In the genomic region with DNA sequence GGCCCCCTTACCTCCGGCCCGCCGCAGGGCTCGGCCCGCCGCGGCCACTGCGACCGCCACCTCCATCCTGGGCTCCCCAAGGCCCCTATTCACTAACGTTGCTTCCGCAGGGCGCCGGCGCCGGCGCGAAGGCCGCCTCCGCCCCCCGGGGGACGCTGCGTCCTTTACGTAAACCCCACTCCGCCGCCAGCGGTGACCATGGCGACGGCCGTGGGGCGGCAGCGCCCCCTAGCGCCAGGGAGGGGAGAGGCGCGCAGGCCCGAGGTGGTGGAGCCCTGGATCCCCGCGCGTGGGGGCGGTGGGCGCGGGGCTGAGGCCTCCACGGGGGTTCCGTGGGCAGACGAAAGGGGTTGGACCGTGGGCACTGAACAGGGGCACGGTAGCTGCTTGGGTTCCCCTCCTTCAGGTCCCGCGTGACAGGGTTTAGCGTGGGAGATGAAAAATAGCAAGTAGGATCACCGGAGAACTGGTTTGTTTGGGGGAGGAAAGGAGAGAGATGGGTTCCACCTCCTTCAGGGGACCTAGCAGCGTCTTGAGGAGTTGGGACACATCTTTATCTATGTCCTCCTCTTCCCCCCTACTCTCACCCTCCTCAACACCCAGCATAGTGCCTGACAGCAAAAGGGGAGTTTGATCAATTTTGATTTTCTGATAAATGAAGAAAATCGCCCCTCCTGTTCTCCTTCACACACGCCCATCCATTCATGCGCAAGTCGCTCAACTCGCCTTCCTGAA, we compare ENCODE assay signal across 8 mouse cellular contexts. TPM values are rescaled to one million over a fixed set of nuclear protein-coding genes. Genes with fewer than 3 reads are reported as not detected.
DNase-seq lines count a peak whose midpoint lies in the region; ATAC-seq lines count a peak whose summit lies in the region.

A gene (minus strand): TSS at position 68 of the 735 bp plus-strand sequence.

- no peaks in the 10 kb centered on the region for H3K36me3 ChIP-seq in embryonic facial prominence, embryonic 11.5 days (replicated peaks; ENCODE audit: control insufficient read depth, insufficient read depth, low read depth, low read length)
- no peaks in the 10 kb centered on the region for H3K36me3 ChIP-seq in kidney, embryonic 15.5 days
- no peaks in the 10 kb centered on the region for H3K36me3 ChIP-seq in liver, embryonic 13.5 days
- H3K36me3 ChIP-seq in splenic B cell, adult 2 months (ENCODE audit: control insufficient read depth, insufficient read depth, low read length, poor library complexity, severe bottlenecking) = no peaks in the 10 kb centered on the region

- no peaks in the 10 kb centered on the region for H3K9me3 ChIP-seq in embryonic facial prominence, embryonic 11.5 days (replicated peaks; ENCODE audit: control insufficient read depth, low read length)
- no peaks in the 10 kb centered on the region for H3K9me3 ChIP-seq in kidney, embryonic 15.5 days (replicated peaks)
- no peaks in the 10 kb centered on the region for H3K9me3 ChIP-seq in liver, embryonic 13.5 days (replicated peaks)

- no peaks in the 10 kb centered on the region; the same call in 1 of the 2 replicates for H3K27me3 ChIP-seq in embryonic facial prominence, embryonic 11.5 days (ENCODE audit: control insufficient read depth, insufficient read depth, low read length)
- H3K27me3 ChIP-seq in kidney, embryonic 15.5 days = peaks cover 9% of the 10 kb centered on the region
- peaks cover 52% of the 10 kb centered on the region for H3K27me3 ChIP-seq in liver, embryonic 13.5 days
- H3K27me3 ChIP-seq in splenic B cell, adult 2 months (ENCODE audit: control insufficient read depth, insufficient read depth, low read length, poor library complexity, severe bottlenecking) = no peaks in the 10 kb centered on the region

- DNase-seq in 3134 (ENCODE audit: extremely low read depth, insufficient read length, low spot score) = peak; percentile 78
- peak; percentile 81 for DNase-seq in adrenal gland, postnatal 25 days
- DNase-seq in embryonic facial prominence, embryonic 11.5 days (ENCODE audit: low spot score) = peak; percentile 78
- peak; percentile 68 to 73 for DNase-seq in heart, adult 9 months (ENCODE audit: low spot score in 2 of 2)
- DNase-seq in liver, embryonic 13.5 days = peak; percentile 15
- DNase-seq in naive thymus-derived CD4-positive, alpha-beta T cell, adult 2 months (ENCODE audit: low read depth) = peak; percentile 18
- DNase-seq in splenic B cell, adult 2 months (ENCODE audit: low read depth, low spot score) = peak; percentile 64

- H3K27ac ChIP-seq in embryonic facial prominence, embryonic 11.5 days (replicated peaks; ENCODE audit: low read depth, low read length) = no peak within 1 kb of the TSS
- H3K27ac ChIP-seq in kidney, embryonic 15.5 days = no peak within 1 kb of the TSS
- no peak within 1 kb of the TSS for H3K27ac ChIP-seq in liver, embryonic 13.5 days

- H3K9ac ChIP-seq in embryonic facial prominence, embryonic 11.5 days (replicated peaks; ENCODE audit: low read length) = peak within 1 kb of the TSS; percentile 84
- peak within 1 kb of the TSS; percentile 76 for H3K9ac ChIP-seq in kidney, embryonic 15.5 days
- H3K9ac ChIP-seq in liver, embryonic 13.5 days = peak within 1 kb of the TSS; percentile 57

- 9% methylated on average over 56 of the region's 56 CpGs for WGBS in embryonic facial prominence, embryonic 11.5 days
- WGBS in kidney, embryonic 15.5 days = 7% methylated on average over 54 of the region's 56 CpGs
- 7% methylated on average over 56 of the region's 56 CpGs for WGBS in liver, embryonic 13.5 days (ENCODE audit: insufficient replicate concordance)

- peak within 1 kb of the TSS; percentile 69 for H3K4me3 ChIP-seq in embryonic facial prominence, embryonic 11.5 days (ENCODE audit: low read depth, low read length)
- H3K4me3 ChIP-seq in kidney, embryonic 15.5 days (replicated peaks) = peak within 1 kb of the TSS; percentile 80
- H3K4me3 ChIP-seq in liver, embryonic 13.5 days (replicated peaks) = peak within 1 kb of the TSS; percentile 60

- ATAC-seq in embryonic facial prominence, embryonic 11.5 days (replicated peaks; ENCODE audit: insufficient number of reproducible peaks, low FRiP score, low TSS enrichment, low read depth) = peak; percentile 72
- peak; percentile 63 for ATAC-seq in kidney, embryonic 15.5 days (replicated peaks; ENCODE audit: low FRiP score)
- ATAC-seq in liver, embryonic 13.5 days (ENCODE audit: low read depth) = peak; percentile 47

- H3K4me2 ChIP-seq in embryonic facial prominence, embryonic 11.5 days (ENCODE audit: low read depth, low read length) = peak within 1 kb of the TSS; percentile 98
- peak within 1 kb of the TSS; percentile 98 for H3K4me2 ChIP-seq in kidney, embryonic 15.5 days
- H3K4me2 ChIP-seq in liver, embryonic 13.5 days = peak within 1 kb of the TSS; percentile 70

- H3K4me1 ChIP-seq in embryonic facial prominence, embryonic 11.5 days (ENCODE audit: control insufficient read depth, insufficient read depth, low read length) = no peaks in the 10 kb centered on the region
- peaks cover 57% of the 10 kb centered on the region for H3K4me1 ChIP-seq in kidney, embryonic 15.5 days
- peaks cover 15% of the 10 kb centered on the region for H3K4me1 ChIP-seq in liver, embryonic 13.5 days (replicated peaks)

RNA-seq across cellular contexts. Expression of the gene that starts here (rescaled TPM):
- total RNA-seq in adrenal gland, postnatal 25 days (2021) = 5.5 and 7.3 TPM in 2 replicates
- polyA plus RNA-seq in embryonic facial prominence, embryonic 11.5 days (2014; fragmentation: Nextera tagmentation; extraction: Ambion mirVana) = 0.98 and 1.3 TPM in 2 replicates
- polyA plus RNA-seq in kidney, embryonic 15.5 days (2015; fragmentation: Nextera tagmentation; extraction: Ambion mirVana) = 3.1 and 3.7 TPM in 2 replicates
- 0.20 and 0.32 TPM in 2 replicates for polyA plus RNA-seq in liver, embryonic 13.5 days (2015; fragmentation: Nextera tagmentation; extraction: Ambion mirVana)

Comparison
In these comparisons a context has a peak if more than half of its experiments do, and no peak if none do; other contexts are left out.
1. Peak in DNase-seq, ATAC-seq, H3K4me3 ChIP-seq, H3K9ac ChIP-seq and H3K4me2 ChIP-seq in liver, embryonic 13.5 days; RNA of the gene not detected or under 1 TPM.
2. DNase-seq: peak in every context shown above with its lines; median percentile 81 in adrenal gland, postnatal 25 days; 78 in 3134; 78 in embryonic facial prominence, embryonic 11.5 days; 70 in heart, adult 9 months; 64 in splenic B cell, adult 2 months; 18 in naive thymus-derived CD4-positive, alpha-beta T cell, adult 2 months; 15 in liver, embryonic 13.5 days.